Mouse (Mus musculus) liver, embryonic 14.5 days (tissue): ENCODE results near the gene 2900026A02Rik. TPM values are rescaled to one million over a fixed set of nuclear protein-coding genes. Genes with fewer than 3 reads are reported as not detected.

Experiments
- ATAC-seq: fragments of 200-750 bp; cut with Nextera tagmentation; 2 replicates; pipeline ENCODE4 v1.8.0; 2017; ENCODE audit warnings: moderate number of reproducible peaks, mild to moderate bottlenecking, moderate library complexity; ENCODE audit not compliant: insufficient read depth
- DNase-seq, 3 experiments: peaks; one replicate each; pipeline ENCODE4 v3.0.0-alpha.2; 2012 to 2013; ENCODE audit warnings: low read depth in 3 of 3, low spot score in 3 of 3
- H3K27ac ChIP-seq: fragments of 300-500 bp; sonication (generic); 2 replicates; pipeline ENCODE4 v1.5.1; 2014; ENCODE audit warnings: moderate library complexity, mild to moderate bottlenecking, control low read depth, inconsistent platforms
- H3K27me3 ChIP-seq: fragments of 300-500 bp; sonication (generic); 2 replicates; pipeline ENCODE4 v1.6.1; 2014; ENCODE audit warnings: mild to moderate bottlenecking, low read length, moderate library complexity; ENCODE audit not compliant: control insufficient read depth, insufficient read depth
- H3K36me3 ChIP-seq: fragments of 300-500 bp; sonication (generic); replicated peaks from 2 replicates; pipeline ENCODE4 v1.6.1; 2014; ENCODE audit warnings: low read depth; ENCODE audit not compliant: control insufficient read depth, insufficient read depth
- H3K4me1 ChIP-seq, 2 experiments: fragments of 200-500 bp in 1 of 2; fragments of 300-500 bp in 1 of 2; sonication (generic) in 1 of 2; replicated peaks; 2 replicates each; pipeline ENCODE4 v1.6.1; 2012 to 2014; ENCODE audit warnings: antibody characterized with exemption in 1 of 2, inconsistent platforms in 1 of 2, low read length in 1 of 2; ENCODE audit not compliant: control insufficient read depth in 2 of 2, insufficient read depth in 2 of 2
- H3K4me2 ChIP-seq: fragments of 300-500 bp; sonication (generic); 2 replicates; pipeline ENCODE4 v1.6.1; 2014; ENCODE audit warnings: low read depth, mild to moderate bottlenecking, control low read depth, moderate library complexity
- H3K4me3 ChIP-seq, 2 experiments: fragments of 200-500 bp in 1 of 2; fragments of 300-500 bp in 1 of 2; sonication (generic) in 1 of 2; 2 replicates each; pipeline ENCODE4 v1.5.1; 2012 to 2014; ENCODE audit warnings: low read depth in 2 of 2, low read length in 2 of 2, mild to moderate bottlenecking in 2 of 2, control low read depth in 1 of 2, inconsistent platforms in 1 of 2, moderate library complexity in 1 of 2; ENCODE audit not compliant: insufficient read depth in 1 of 2
- H3K9ac ChIP-seq: fragments of 300-500 bp; sonication (generic); replicated peaks from 2 replicates; pipeline ENCODE4 v1.6.1; 2014; ENCODE audit warnings: mild to moderate bottlenecking, control low read depth, moderate library complexity
- H3K9me3 ChIP-seq: fragments of 300-500 bp; sonication (generic); 2 replicates; pipeline ENCODE4 v1.6.1; 2016; ENCODE audit warnings: low read length, mixed read lengths; ENCODE audit not compliant: control insufficient read depth
- CTCF ChIP-seq: IDR thresholded peaks from 2 replicates; pipeline ENCODE4 v1.5.1; 2016; ENCODE audit warnings: antibody characterized with exemption, low read depth, control low read depth
- EP300 ChIP-seq: IDR thresholded peaks from 2 replicates; pipeline ENCODE4 v1.6.1; 2016; ENCODE audit warnings: antibody characterized with exemption, low read depth
- WGBS: fragments of 180-500 bp; shearing (Covaris S2); extraction: QIAGEN DNeasy Blood & Tissue Kit; methylation state at CpG from one replicate; pipeline ENCODE4 v1.1.7; 2014; ENCODE audit not compliant: insufficient replicate concordance; 5-methylcytosine and 5-hydroxymethylcytosine counted together
- polyA plus RNA-seq, 2 experiments: library from polyadenylated mRNA; depleted of rRNA in 1 of 2; stranded (reverse) in 1 of 2; unstranded in 1 of 2; fragments of >200 nt; fragmentation: Nextera tagmentation in 1 of 2; extraction: Ambion mirVana in 1 of 2; gene quantifications; 2 replicates each; pipeline versions ENCODE4 v1.2.1 to v1.2.3; 2012 to 2014

2900026A02Rik gene
- polyA plus RNA-seq, 2 experiments, result 0.63 to 1.1 TPM

- peak overlapping the region; percentile 34 to 37 for H3K4me3 ChIP-seq
- TF ChIP-seq EP300, result no peak
- TF ChIP-seq CTCF, result no peak
- H3K36me3 ChIP-seq, result no peaks in the 10 kb centered on the region
- H3K27me3 ChIP-seq, result no peaks in the 10 kb centered on the region
- no peaks in the 10 kb centered on the region for H3K9me3 ChIP-seq
- H3K4me2 ChIP-seq, result peak overlapping the region; percentile 60
- peaks cover 5 to 48% of the 10 kb centered on the region in 2 experiments for H3K4me1 ChIP-seq
- ATAC-seq (no peak), DNase-seq (no peak)
- no peak overlapping the region for H3K27ac ChIP-seq
- peak overlapping the region; percentile 7 for H3K9ac ChIP-seq
- 11% methylated on average over 13 of the region's 13 CpGs for WGBS
These were observed 101.1 kb downstream of the 2900026A02Rik start for GRCm38 (mm10) chr5:113119861-113120465.

GRCm38 (mm10) chr5:113119291-113119690, 101.7 kb downstream of the 2900026A02Rik start:
- H3K27ac ChIP-seq, result peak overlapping the region; percentile 35; the same call in 1 of the 2 replicates
- 15% methylated on average over 9 of the region's 9 CpGs for WGBS
- H3K9me3 ChIP-seq, result no peaks in the 10 kb centered on the region
- no peak for ATAC-seq
- no peak for DNase-seq
- H3K4me1 ChIP-seq, result peaks cover 12 to 55% of the 10 kb centered on the region in 2 experiments
- no peaks in the 10 kb centered on the region for H3K36me3 ChIP-seq
- peak overlapping the region; percentile 19; the same call in 1 of the 2 replicates for H3K9ac ChIP-seq
- peak overlapping the region; percentile 60 for H3K4me2 ChIP-seq
- TF ChIP-seq EP300, result 0 out of 2 replicates have a peak, but pooled peaks have one; percentile 18
- no peak for TF ChIP-seq CTCF
- no peaks in the 10 kb centered on the region for H3K27me3 ChIP-seq
- peak overlapping the region; percentile 34 to 37 for H3K4me3 ChIP-seq

DNA sequence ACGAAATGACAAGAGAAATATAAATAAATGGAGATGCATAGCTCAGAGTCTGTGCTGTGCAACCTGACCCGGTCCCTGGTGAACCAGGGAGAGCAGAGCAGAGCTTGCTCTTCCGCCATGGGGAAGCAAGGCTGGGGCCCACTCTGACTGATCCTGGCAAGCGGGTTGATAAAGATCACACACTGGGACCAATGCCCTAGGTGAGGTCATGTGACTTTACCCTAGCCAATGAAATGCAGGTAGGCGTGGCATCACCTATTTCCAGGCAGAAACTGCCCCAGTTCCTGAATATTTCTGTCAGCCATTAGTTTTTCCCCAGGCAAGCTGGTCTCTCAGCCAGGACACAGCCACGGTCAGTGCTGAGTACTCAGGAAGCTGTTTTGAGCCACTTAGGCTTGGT, 102.3 kb downstream of the 2900026A02Rik start:
- ATAC-seq (peak; percentile 67), DNase-seq (peak; percentile 55 to 65 (median 60))
- H3K9ac ChIP-seq, result 0 out of 2 replicates have a peak overlapping the region, but pooled peaks have one; percentile 6
- H3K4me2 ChIP-seq, result peak overlapping the region; percentile 60
- TF ChIP-seq CTCF, result no peak
- TF ChIP-seq EP300, result no peak
- 7% methylated on average over 6 of the region's 6 CpGs for WGBS
- H3K27ac ChIP-seq, result peak overlapping the region; percentile 35
- no peaks in the 10 kb centered on the region for H3K36me3 ChIP-seq
- H3K9me3 ChIP-seq, result no peaks in the 10 kb centered on the region
- H3K4me1 ChIP-seq, result peaks cover 16 to 59% of the 10 kb centered on the region in 2 experiments
- peak overlapping the region; percentile 34 to 38 for H3K4me3 ChIP-seq
- no peaks in the 10 kb centered on the region for H3K27me3 ChIP-seq

DNA sequence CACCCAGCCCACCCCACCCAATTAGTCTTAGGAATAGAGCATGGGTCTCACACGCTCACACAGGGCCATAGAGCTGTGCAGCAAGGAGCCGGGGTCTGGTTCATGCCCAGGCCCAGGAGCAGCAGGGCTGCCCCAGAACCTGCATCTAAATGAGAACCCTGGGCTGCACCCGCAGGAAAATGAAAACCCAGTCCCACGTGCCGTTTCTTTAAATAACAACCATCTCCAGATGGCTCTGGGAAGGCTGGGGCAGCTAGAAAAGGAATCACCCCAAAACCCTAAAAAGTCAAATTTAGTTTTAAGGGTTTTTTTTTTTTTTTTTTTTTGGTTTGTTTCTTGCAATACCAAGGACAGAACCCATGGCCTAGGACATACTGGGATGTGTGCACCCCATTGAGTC, 103.7 kb downstream of the 2900026A02Rik start:
- Histone ChIP-seq H3K27me3 (no peaks in the 10 kb centered on the region), H3K4me3 (no peak overlapping the region), H3K9ac (no peak overlapping the region), H3K4me1 (peaks cover 16 to 59% of the 10 kb centered on the region in 2 experiments), H3K36me3 (no peaks in the 10 kb centered on the region), H3K4me2 (no peak overlapping the region), H3K9me3 (no peaks in the 10 kb centered on the region), H3K27ac (no peak overlapping the region)
- TF ChIP-seq CTCF (no peak), EP300 (no peak)
- WGBS, result 74% methylated on average over 5 of the region's 5 CpGs
- DNase-seq (no peak), ATAC-seq (no peak)

- Histone ChIP-seq H3K27ac (no peak overlapping the region), H3K4me3 (no peak overlapping the region), H3K4me2 (no peak overlapping the region), H3K36me3 (no peaks in the 10 kb centered on the region), H3K4me1 (peaks cover 16 to 57% of the 10 kb centered on the region in 2 experiments), H3K27me3 (no peaks in the 10 kb centered on the region), H3K9ac (no peak overlapping the region), H3K9me3 (no peaks in the 10 kb centered on the region)
- TF ChIP-seq CTCF, result no peak
- TF ChIP-seq EP300, result no peak
- 75% methylated on average over 10 of the region's 10 CpGs for WGBS
- ATAC-seq (no peak), DNase-seq (no peak)
These were observed 105.1 kb downstream of the 2900026A02Rik start for GRCm38 (mm10) chr5:113115896-113116295.
